Mouse (Mus musculus) kidney, postnatal 0 days (tissue): ENCODE results near the gene Gm10718. TPM values are rescaled to one million over a fixed set of nuclear protein-coding genes. Genes with fewer than 3 reads are reported as not detected.
"Not testable (repeated sequence)": the region's sequence is repeated elsewhere in the genome, so short reads cannot be mapped to it uniquely, and the experiment has no call there.

Experiments
- ATAC-seq: fragments of 200-750 bp; cut with Nextera tagmentation; replicated peaks from 2 replicates; pipeline ENCODE4 v1.8.0; 2017; ENCODE audit warnings: low read depth, moderate number of reproducible peaks, moderate TSS enrichment, moderate library complexity; ENCODE audit not compliant: low FRiP score
- DNase-seq: peaks from one replicate; pipeline ENCODE4 v3.0.0-alpha.2; 2016; ENCODE audit warnings: low spot score
- H3K27ac ChIP-seq: fragments of 300-500 bp; sonication (generic); 2 replicates; pipeline ENCODE4 v1.5.1; 2014; ENCODE audit warnings: mild to moderate bottlenecking
- H3K27me3 ChIP-seq: fragments of 300-500 bp; sonication (generic); 2 replicates; pipeline ENCODE4 v1.6.1; 2014; ENCODE audit warnings: low read length, mixed read lengths; ENCODE audit not compliant: insufficient read depth
- H3K36me3 ChIP-seq: fragments of 300-500 bp; sonication (generic); 2 replicates; pipeline ENCODE4 v1.6.1; 2014; ENCODE audit warnings: low read length, mixed read lengths; ENCODE audit not compliant: insufficient read depth
- H3K4me1 ChIP-seq: fragments of 300-500 bp; sonication (generic); replicated peaks from 2 replicates; pipeline ENCODE4 v1.6.1; 2014; ENCODE audit warnings: antibody characterized with exemption, low read length, mixed read lengths; ENCODE audit not compliant: insufficient read depth
- H3K4me2 ChIP-seq: fragments of 300-500 bp; sonication (generic); 2 replicates; pipeline ENCODE4 v1.6.1; 2014; ENCODE audit warnings: mild to moderate bottlenecking, low read length, moderate library complexity, mixed read lengths
- H3K4me3 ChIP-seq: fragments of 300-500 bp; sonication (generic); replicated peaks from 2 replicates; pipeline ENCODE4 v1.5.1; 2014; ENCODE audit warnings: low read depth, low read length
- H3K9ac ChIP-seq: fragments of 300-500 bp; sonication (generic); 2 replicates; pipeline ENCODE4 v1.6.1; 2014; ENCODE audit warnings: low read depth, low read length
- H3K9me3 ChIP-seq: fragments of 300-500 bp; sonication (generic); replicated peaks from 2 replicates; pipeline ENCODE4 v1.6.1; 2016; ENCODE audit warnings: low read length, inconsistent platforms, mixed read lengths
- WGBS: fragments of 180-500 bp; shearing (Covaris S2); extraction: QIAGEN DNeasy Blood & Tissue Kit; methylation state at CpG from one replicate; pipeline ENCODE4 v1.1.7; 2014; 5-methylcytosine and 5-hydroxymethylcytosine counted together
- polyA plus RNA-seq: library from polyadenylated mRNA; unstranded; fragments of >200 nt; fragmentation: Nextera tagmentation; extraction: Ambion mirVana; gene quantifications from 2 replicates; pipeline ENCODE4 v1.2.1, GENCODE M21; 2015

The Gm10718 gene
- polyA plus RNA-seq, 1 experiment from 2014 or later = 0.30 TPM

DNA sequence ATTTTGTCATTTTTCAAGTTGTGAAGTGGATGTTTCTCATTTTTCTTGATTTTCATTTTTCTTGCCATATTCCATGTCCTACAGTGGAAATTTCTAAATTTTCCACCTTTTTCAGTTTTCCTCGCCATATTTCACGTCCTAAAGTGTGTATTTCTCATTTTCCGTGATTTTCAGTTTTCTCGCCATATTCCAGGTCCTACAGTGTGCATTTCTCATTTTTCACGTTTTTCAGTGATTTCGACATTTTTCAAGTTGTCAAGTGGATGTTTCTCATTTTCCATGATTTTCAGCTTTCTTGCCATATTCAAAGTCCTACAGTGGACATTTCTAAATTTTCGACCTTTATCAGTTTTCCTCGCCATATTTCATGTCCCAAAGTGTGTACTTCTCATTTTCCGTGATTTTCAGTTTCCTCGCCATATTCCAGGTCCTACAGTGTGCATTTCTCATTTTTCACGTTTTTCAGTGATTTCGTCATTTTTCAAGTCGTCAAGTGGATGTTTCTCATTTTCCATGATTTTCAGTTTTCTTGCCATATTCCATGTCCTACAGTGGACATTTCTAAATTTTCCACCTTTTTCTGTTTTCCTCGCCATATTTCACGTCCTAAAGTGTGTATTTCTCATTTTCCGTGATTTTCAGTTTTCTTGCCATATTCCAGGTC lies 770 bp downstream of the Gm10718 start:
- H3K27me3 ChIP-seq, H3K27ac ChIP-seq, H3K9ac ChIP-seq, ATAC-seq, H3K4me1 ChIP-seq, H3K36me3 ChIP-seq, DNase-seq, H3K4me3 ChIP-seq, H3K9me3 ChIP-seq, H3K4me2 ChIP-seq: not testable (repeated sequence)
- 68% methylated on average over 15 of the region's 16 CpGs for WGBS

- not testable (repeated sequence) for H3K36me3 ChIP-seq, H3K4me1 ChIP-seq, H3K27me3 ChIP-seq, H3K9ac ChIP-seq, ATAC-seq, H3K4me3 ChIP-seq, H3K9me3 ChIP-seq, DNase-seq, H3K27ac ChIP-seq, H3K4me2 ChIP-seq
- WGBS = 73% methylated on average over 12 of the region's 12 CpGs
These were observed 1.6 kb downstream of the Gm10718 start, which contains the start of gene Gm10717 for GRCm38 (mm10) chr9:3024912-3025467. Gene Gm10717, plus strand, starts transcription at chr9:3025417.

- not testable (repeated sequence) for H3K4me1 ChIP-seq, H3K9ac ChIP-seq, H3K27me3 ChIP-seq, H3K36me3 ChIP-seq, H3K27ac ChIP-seq, H3K9me3 ChIP-seq, H3K4me2 ChIP-seq, H3K4me3 ChIP-seq, DNase-seq, ATAC-seq
- 59% methylated on average over 4 of the region's 6 CpGs for WGBS
These were observed 2.3 kb downstream of the Gm10718 start for GRCm38 (mm10) chr9:3025653-3026052.

DNA sequence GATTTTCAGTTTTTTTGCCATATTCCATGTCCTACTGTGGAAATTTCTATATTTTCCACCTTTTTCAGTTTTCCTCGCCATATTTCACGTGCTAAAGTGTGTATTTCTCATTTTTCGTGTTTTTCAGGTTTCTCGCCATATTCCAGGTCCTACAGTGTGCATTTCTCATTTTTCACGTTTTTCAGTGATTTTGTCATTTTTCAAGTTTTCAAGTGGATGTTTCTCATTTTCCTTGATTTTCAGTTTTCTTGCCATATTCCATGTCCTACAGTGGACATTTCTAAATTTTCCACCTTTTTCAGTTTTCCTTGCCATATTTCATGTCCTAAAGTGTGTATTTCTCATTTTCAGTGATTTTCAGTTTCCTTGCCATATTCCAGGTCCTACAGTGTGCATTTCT lies 2.8 kb downstream of the Gm10718 start:
- not testable (repeated sequence) for ATAC-seq, H3K4me2 ChIP-seq, H3K27ac ChIP-seq, H3K9ac ChIP-seq, H3K4me1 ChIP-seq, H3K27me3 ChIP-seq, H3K36me3 ChIP-seq, DNase-seq, H3K4me3 ChIP-seq, H3K9me3 ChIP-seq
- 80% methylated on average over 5 of the region's 5 CpGs for WGBS

- not testable (repeated sequence) for H3K4me1 ChIP-seq, H3K4me2 ChIP-seq, H3K27me3 ChIP-seq, DNase-seq, H3K4me3 ChIP-seq, H3K27ac ChIP-seq, H3K36me3 ChIP-seq, H3K9ac ChIP-seq, ATAC-seq, H3K9me3 ChIP-seq
- 66% methylated on average over 9 of the region's 9 CpGs for WGBS
These were observed 3.4 kb downstream of the Gm10718 start for GRCm38 (mm10) chr9:3026741-3027140.

DNA sequence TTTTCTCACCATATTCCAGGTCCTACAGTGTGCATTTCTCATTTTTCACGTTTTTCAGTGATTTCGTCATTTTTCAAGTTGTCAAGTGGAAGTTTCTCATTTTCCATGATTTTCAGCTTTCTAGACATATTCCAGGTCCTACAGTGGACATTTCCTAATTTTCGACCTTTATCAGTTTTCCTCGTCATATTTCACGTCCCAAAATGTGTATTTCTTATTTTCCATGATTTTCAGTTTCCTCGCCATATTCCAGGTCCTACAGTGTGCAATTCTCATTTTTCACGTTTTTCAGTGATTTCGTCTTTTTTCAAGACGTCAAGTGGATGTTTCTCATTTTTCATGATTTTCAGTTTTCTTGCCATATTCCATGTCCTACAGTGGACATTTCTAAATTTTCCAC lies 3.9 kb downstream of the Gm10718 start:
- H3K36me3 ChIP-seq, H3K9me3 ChIP-seq, H3K27me3 ChIP-seq, ATAC-seq, H3K4me3 ChIP-seq, H3K27ac ChIP-seq, H3K9ac ChIP-seq, H3K4me2 ChIP-seq, H3K4me1 ChIP-seq: not testable (repeated sequence)
- 71% methylated on average over 9 of the region's 9 CpGs for WGBS
- DNase-seq = peak; percentile 38

DNA sequence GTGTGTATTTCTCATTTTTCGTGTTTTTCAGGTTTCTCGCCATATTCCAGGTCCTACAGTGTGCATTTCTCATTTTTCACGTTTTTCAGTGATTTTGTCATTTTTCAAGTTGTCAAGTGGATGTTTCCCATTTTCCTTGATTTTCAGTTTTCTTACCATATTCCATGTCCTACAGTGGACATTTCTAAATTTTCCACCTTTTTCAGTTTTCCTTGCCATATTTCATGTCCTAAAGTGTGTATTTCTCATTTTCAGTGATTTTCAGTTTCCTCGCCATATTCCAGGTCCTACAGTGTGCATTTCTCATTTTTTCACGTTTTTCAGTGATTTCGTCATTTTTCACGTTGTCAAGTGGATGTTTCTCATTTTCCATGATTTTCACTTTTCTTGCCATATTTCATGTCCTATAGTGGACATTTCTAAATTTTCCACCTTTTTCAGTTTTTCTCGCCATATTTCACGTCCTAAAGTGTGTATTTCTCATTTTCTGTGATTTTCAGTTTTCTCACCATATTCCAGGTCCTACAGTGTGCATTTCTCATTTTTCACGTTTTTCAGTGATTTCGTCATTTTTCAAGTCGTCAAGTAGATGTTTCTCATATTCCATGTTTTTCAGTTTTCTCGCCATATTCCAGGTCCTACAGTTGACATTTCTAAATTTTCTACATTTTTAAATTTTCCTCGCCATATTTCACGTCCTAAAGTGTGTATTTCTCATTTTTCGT lies 6.1 kb downstream of the Gm10718 start:
- 65% methylated on average over 12 of the region's 16 CpGs for WGBS
- not testable (repeated sequence) for H3K9ac ChIP-seq, ATAC-seq, H3K4me2 ChIP-seq, H3K9me3 ChIP-seq, H3K27ac ChIP-seq, H3K4me3 ChIP-seq, DNase-seq, H3K4me1 ChIP-seq, H3K36me3 ChIP-seq, H3K27me3 ChIP-seq

- H3K9me3 ChIP-seq, ATAC-seq, H3K4me1 ChIP-seq, H3K4me2 ChIP-seq, H3K27me3 ChIP-seq, H3K4me3 ChIP-seq, H3K27ac ChIP-seq, H3K36me3 ChIP-seq, H3K9ac ChIP-seq: not testable (repeated sequence)
- peak; percentile 89 for DNase-seq
- WGBS = 63% methylated on average over 2 of the region's 10 CpGs
These were observed 7.5 kb downstream of the Gm10718 start for GRCm38 (mm10) chr9:3030677-3031318.

DNA sequence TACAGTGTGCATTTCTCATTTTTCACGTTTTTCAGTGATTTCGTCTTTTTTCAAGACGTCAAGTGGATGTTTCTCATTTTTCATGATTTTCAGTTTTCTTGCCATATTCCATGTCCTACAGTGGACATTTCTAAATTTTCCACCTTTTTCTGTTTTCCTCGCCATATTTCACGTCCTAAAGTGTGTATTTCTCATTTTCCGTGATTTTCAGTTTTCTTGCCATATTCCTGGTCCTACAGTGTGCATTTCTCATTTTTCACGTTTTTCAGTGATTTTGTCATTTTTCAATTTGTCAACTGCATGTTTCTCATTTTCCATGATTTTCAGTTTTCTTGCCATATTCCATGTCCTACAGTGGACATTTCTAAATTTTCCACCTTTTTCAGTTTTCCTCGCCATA lies 11.0 kb downstream of the Gm10718 start, which contains the start of gene Gm17535:
TSS of gene Gm17535 (plus strand) at position 301 of the 400 bp plus-strand sequence.
- not testable (repeated sequence) for H3K9ac ChIP-seq, H3K36me3 ChIP-seq, H3K27ac ChIP-seq, H3K4me3 ChIP-seq, H3K4me2 ChIP-seq, ATAC-seq, H3K27me3 ChIP-seq, H3K4me1 ChIP-seq, H3K9me3 ChIP-seq, DNase-seq
- WGBS = no CpG with 5 or more reads among the region's 8 CpGs
